Mouse (Mus musculus): Measurements from ENCODE around the gene Tmem80. TPM values are rescaled to one million over a fixed set of nuclear protein-coding genes. Genes with fewer than 3 reads are reported as not detected.

The Tmem80 gene
- total RNA-seq (2014; rRNA removed) (31.6 and 36.4 TPM in 2 replicates), polyA plus RNA-seq (2015; fragmentation: Nextera tagmentation; extraction: Ambion mirVana) (42.0 and 44.9 TPM in 2 replicates)

- DNase-seq (ENCODE audit: low spot score) = peak; percentile 100
- Histone ChIP-seq H3K9ac (replicated peaks; ENCODE audit: low read length) (peak within 1 kb of the TSS; percentile 76), H3K4me1 (ENCODE audit: insufficient read depth, low read length) (peaks cover 24% of the 10 kb centered on the region), H3K4me2 (ENCODE audit: low read depth, low read length) (peak within 1 kb of the TSS; percentile 93), H3K36me3 (ENCODE audit: insufficient read depth, low read length) (peaks cover 12% of the 10 kb centered on the region; the same call in 1 of the 2 replicates), H3K27ac (peak within 1 kb of the TSS; percentile 100), H3K9me3 (ENCODE audit: low read length) (no peaks in the 10 kb centered on the region), H3K4me3 (ENCODE audit: low read length) (peak within 1 kb of the TSS; percentile 58), H3K27me3 (ENCODE audit: insufficient read depth, low read length) (no peaks in the 10 kb centered on the region)
- no peak for TF ChIP-seq CTCF (IDR thresholded peaks at IDR 0.05; ENCODE audit: low read depth)
- ATAC-seq = peak; percentile 96
- under 1% methylated on average over 103 of the region's 105 CpGs for WGBS
These were observed at the start of gene Tmem80, which contains the start of gene Deaf1 for GRCm38 (mm10) chr7:141327469-141328372. Tmem80 (plus strand) TSS chr7:141327739. Deaf1 (minus strand) TSS chr7:141327690.

- peak within 1 kb of the TSS; percentile 51 for H3K9ac ChIP-seq (replicated peaks; ENCODE audit: low read length)
- DNase-seq (ENCODE audit: low spot score) (peak; percentile 77), ATAC-seq (peak; percentile 81)
- H3K36me3 ChIP-seq (ENCODE audit: insufficient read depth, low read length) = no peaks in the 10 kb centered on the region
- 3% methylated on average over 46 of the region's 46 CpGs for WGBS
- peak within 1 kb of the TSS; percentile 41; the same call in 1 of the 2 replicates for H3K27ac ChIP-seq
- peak within 1 kb of the TSS; percentile 48 for H3K4me3 ChIP-seq (ENCODE audit: low read length)
- peak; percentile 81 for TF ChIP-seq CTCF (IDR thresholded peaks at IDR 0.05; ENCODE audit: low read depth)
- no peaks in the 10 kb centered on the region for H3K27me3 ChIP-seq (ENCODE audit: insufficient read depth, low read length)
- H3K4me1 ChIP-seq (ENCODE audit: insufficient read depth, low read length) = peaks cover 8% of the 10 kb centered on the region; the same call in 1 of the 2 replicates
- H3K4me2 ChIP-seq (ENCODE audit: low read depth, low read length) = peak within 1 kb of the TSS; percentile 98
- H3K9me3 ChIP-seq (ENCODE audit: low read length) = no peaks in the 10 kb centered on the region
These were observed 48.6 kb upstream of the Tmem80 start, which contains the start of gene Sct for GRCm38 (mm10) chr7:141278766-141279590. Sct (minus strand) TSS chr7:141279133.

- Histone ChIP-seq H3K4me2 (ENCODE audit: low read depth, low read length) (no peak overlapping the region), H3K27ac (no peak overlapping the region), H3K4me1 (ENCODE audit: insufficient read depth, low read length) (peaks cover 8% of the 10 kb centered on the region; the same call in 1 of the 2 replicates), H3K9ac (replicated peaks; ENCODE audit: low read length) (no peak overlapping the region), H3K27me3 (ENCODE audit: insufficient read depth, low read length) (no peaks in the 10 kb centered on the region), H3K36me3 (ENCODE audit: insufficient read depth, low read length) (no peaks in the 10 kb centered on the region), H3K4me3 (ENCODE audit: low read length) (no peak overlapping the region), H3K9me3 (ENCODE audit: low read length) (no peaks in the 10 kb centered on the region)
- 44% methylated on average over 6 of the region's 6 CpGs for WGBS
- TF ChIP-seq CTCF (IDR thresholded peaks at IDR 0.05; ENCODE audit: low read depth) = no peak
- DNase-seq (ENCODE audit: low spot score) (no peak), ATAC-seq (peak; percentile 36)
These were observed 46.1 kb upstream of the Tmem80 start for GRCm38 (mm10) chr7:141281442-141281841.

GRCm38 (mm10) chr7:141282756-141283155, 44.8 kb upstream of the Tmem80 start:
- Histone ChIP-seq H3K27ac (no peak overlapping the region), H3K27me3 (ENCODE audit: insufficient read depth, low read length) (no peaks in the 10 kb centered on the region), H3K4me1 (ENCODE audit: insufficient read depth, low read length) (peaks cover 8% of the 10 kb centered on the region; the same call in 1 of the 2 replicates), H3K36me3 (ENCODE audit: insufficient read depth, low read length) (no peaks in the 10 kb centered on the region), H3K9me3 (ENCODE audit: low read length) (no peaks in the 10 kb centered on the region), H3K4me3 (ENCODE audit: low read length) (no peak overlapping the region), H3K4me2 (ENCODE audit: low read depth, low read length) (no peak overlapping the region), H3K9ac (replicated peaks; ENCODE audit: low read length) (no peak overlapping the region)
- DNase-seq (ENCODE audit: low spot score) (no peak), ATAC-seq (no peak)
- 83% methylated on average over 4 of the region's 4 CpGs for WGBS
- TF ChIP-seq CTCF (IDR thresholded peaks at IDR 0.05; ENCODE audit: low read depth) = no peak

GRCm38 (mm10) chr7:141288042-141288441, 39.5 kb upstream of the Tmem80 start:
- DNase-seq (ENCODE audit: low spot score) = no peak
- no peaks in the 10 kb centered on the region for H3K36me3 ChIP-seq (ENCODE audit: insufficient read depth, low read length)
- H3K4me2 ChIP-seq (ENCODE audit: low read depth, low read length) = no peak overlapping the region
- H3K27me3 ChIP-seq (ENCODE audit: insufficient read depth, low read length) = peaks cover 8% of the 10 kb centered on the region
- H3K9ac ChIP-seq (replicated peaks; ENCODE audit: low read length) = no peak overlapping the region
- H3K4me3 ChIP-seq (ENCODE audit: low read length) = no peak overlapping the region
- 89% methylated on average over 3 of the region's 3 CpGs for WGBS
- ATAC-seq = no peak
- H3K9me3 ChIP-seq (ENCODE audit: low read length) = no peaks in the 10 kb centered on the region
- TF ChIP-seq CTCF (IDR thresholded peaks at IDR 0.05; ENCODE audit: low read depth) = no peak
- H3K4me1 ChIP-seq (ENCODE audit: insufficient read depth, low read length) = no peaks in the 10 kb centered on the region
- H3K27ac ChIP-seq = no peak overlapping the region

- Histone ChIP-seq H3K9me3 (ENCODE audit: low read length) (no peaks in the 10 kb centered on the region), H3K27ac (no peak within 1 kb of the TSS), H3K4me2 (ENCODE audit: low read depth, low read length) (peak within 1 kb of the TSS; percentile 92), H3K4me3 (ENCODE audit: low read length) (peak within 1 kb of the TSS; percentile 51), H3K36me3 (ENCODE audit: insufficient read depth, low read length) (no peaks in the 10 kb centered on the region), H3K27me3 (ENCODE audit: insufficient read depth, low read length) (peaks cover 31% of the 10 kb centered on the region), H3K4me1 (ENCODE audit: insufficient read depth, low read length) (peaks cover 7% of the 10 kb centered on the region), H3K9ac (replicated peaks; ENCODE audit: low read length) (peak within 1 kb of the TSS; percentile 57)
- DNase-seq (ENCODE audit: low spot score) = peak; percentile 36
- TF ChIP-seq CTCF (IDR thresholded peaks at IDR 0.05; ENCODE audit: low read depth) = no peak
- 3% methylated on average over 46 of the region's 46 CpGs for WGBS
- peak; percentile 59; the same call in 1 of the 2 replicates for ATAC-seq
These were observed 35.5 kb upstream of the Tmem80 start, which contains the start of gene Drd4 for GRCm38 (mm10) chr7:141291921-141292582. Drd4 (plus strand) TSS chr7:141292006.
